24 mouse cellular contexts compared by ENCODE assay signal in genomic region chrX:58166184-58166904, GRCm38 (mm10).
DNase-seq lines count a peak whose midpoint lies in the region; ATAC-seq and TF ChIP-seq lines count a peak whose summit lies in the region.
"Had no signal": no experiment of that assay in that cellular context is flagged by ENCODE, and none has a peak within 500 bp of the region (broad histone marks: within the 10 kb centered on the region; RNA-seq: fewer than 3 reads in every experiment).

No protein-coding gene starts in this region.

- H3K9ac ChIP-seq in lung, embryonic 14.5 days: no peak overlapping the region
- H3K9ac ChIP-seq: embryonic facial prominence, embryonic 13.5 days; forebrain, embryonic 15.5 days; heart, embryonic 13.5 days; hindbrain, embryonic 13.5 days; midbrain, embryonic 13.5 days had no signal

- H3K4me1 ChIP-seq in lung, embryonic 14.5 days (ENCODE audit: insufficient read depth): no peaks in the 10 kb centered on the region
- no peaks in the 10 kb centered on the region for H3K4me1 ChIP-seq in hindbrain, embryonic 10.5 days (replicated peaks)
- H3K4me1 ChIP-seq: forebrain, embryonic 15.5 days; heart, embryonic 13.5 days; hindbrain, embryonic 13.5 days; megakaryocyte, embryonic 14.5 days; midbrain, embryonic 13.5 days had no signal

- H3K9me3 ChIP-seq in lung, embryonic 14.5 days (ENCODE audit: low read depth, low read length): no peaks in the 10 kb centered on the region
- no peaks in the 10 kb centered on the region for H3K9me3 ChIP-seq in hindbrain, embryonic 10.5 days
- H3K9me3 ChIP-seq: embryonic facial prominence, embryonic 13.5 days; forebrain, embryonic 15.5 days; heart, embryonic 13.5 days; hindbrain, embryonic 13.5 days; midbrain, embryonic 13.5 days had no signal

- no peaks in the 10 kb centered on the region for H3K27me3 ChIP-seq in lung, embryonic 14.5 days (ENCODE audit: insufficient read depth, low read length)
- no peaks in the 10 kb centered on the region for H3K27me3 ChIP-seq in hindbrain, embryonic 10.5 days (ENCODE audit: insufficient read depth, poor library complexity, severe bottlenecking)
- H3K27me3 ChIP-seq: embryonic facial prominence, embryonic 13.5 days; forebrain, embryonic 15.5 days; heart, embryonic 13.5 days; hindbrain, embryonic 13.5 days; megakaryocyte, embryonic 14.5 days; midbrain, embryonic 13.5 days had no signal

- no peak overlapping the region for H3K4me2 ChIP-seq in lung, embryonic 14.5 days
- H3K4me2 ChIP-seq: embryonic facial prominence, embryonic 13.5 days; forebrain, embryonic 15.5 days; heart, embryonic 13.5 days; hindbrain, embryonic 13.5 days; liver, embryonic 11.5 days; midbrain, embryonic 13.5 days had no signal

- no peak for ATAC-seq in lung, embryonic 14.5 days (ENCODE audit: insufficient read depth)
- ATAC-seq: forebrain, embryonic 15.5 days; midbrain, embryonic 13.5 days had no signal

- no peaks in the 10 kb centered on the region for H3K36me3 ChIP-seq in lung, embryonic 14.5 days (ENCODE audit: insufficient read depth)
- no peaks in the 10 kb centered on the region for H3K36me3 ChIP-seq in hindbrain, embryonic 10.5 days
- H3K36me3 ChIP-seq: embryonic facial prominence, embryonic 13.5 days; forebrain, embryonic 15.5 days; heart, embryonic 13.5 days; hindbrain, embryonic 13.5 days; midbrain, embryonic 13.5 days had no signal

- H3K27ac ChIP-seq in lung, embryonic 14.5 days (ENCODE audit: low read depth): no peak overlapping the region
- H3K27ac ChIP-seq in hindbrain, embryonic 10.5 days: no peak overlapping the region
- H3K27ac ChIP-seq: embryonic facial prominence, embryonic 13.5 days; forebrain, embryonic 15.5 days; heart, adult 2 months; heart, embryonic 13.5 days; hindbrain, embryonic 13.5 days; midbrain, embryonic 13.5 days; stomach, postnatal 0 days had no signal

- intact Hi-C loops in left cerebral cortex, postnatal 36 days (cut with DNase I): no loop called here

- WGBS in lung, embryonic 14.5 days: 63% methylated on average over 12 of the region's 12 CpGs
- WGBS in hindbrain, embryonic 10.5 days: 90% methylated on average over 12 of the region's 12 CpGs

- no peak overlapping the region for H3K4me3 ChIP-seq in lung, embryonic 14.5 days (ENCODE audit: low read depth, low read length)
- no peak overlapping the region for H3K4me3 ChIP-seq in hindbrain, embryonic 10.5 days
- H3K4me3 ChIP-seq: embryonic facial prominence, embryonic 13.5 days; forebrain, embryonic 15.5 days; heart, adult 2 months; heart, embryonic 13.5 days; hindbrain, embryonic 13.5 days; megakaryocyte, embryonic 14.5 days; midbrain, embryonic 13.5 days had no signal

- no peak for TF ChIP-seq CTCF in lung, embryonic 14.5 days (IDR thresholded peaks at IDR 0.05; ENCODE audit: low read depth)

- peak; percentile 12 to 29 for DNase-seq in frontal cortex, postnatal 36 days (ENCODE audit: low spot score in 2 of 2)
- DNase-seq in frontal cortex, postnatal 14 days (ENCODE audit: low spot score in 2 of 2): no peak
- peak; percentile 1 for DNase-seq in lung, embryonic 14.5 days
- no peak for DNase-seq in lung, postnatal 4 days
- peak; percentile 4 to 20 for DNase-seq in left cerebral cortex, postnatal 36 days (ENCODE audit: low spot score in 2 of 2)
- peak; percentile 31 for DNase-seq in right cerebral cortex, postnatal 25 days
- DNase-seq in hindbrain, embryonic 10.5 days (ENCODE audit: low spot score): no peak
- DNase-seq: adrenal gland, adult 2 months; cerebellum, adult 18-20 months; cerebellum, postnatal 14 days; gastrocnemius, postnatal 36 days; heart, adult 2 months; heart, postnatal 14 days; kidney, adult 11 months; kidney, postnatal 10 days; lung, adult 18-20 months had no signal

Comparison
In these comparisons a context has a peak if more than half of its experiments do, and no peak if none do; other contexts are left out.
1. DNase-seq: peak in frontal cortex, postnatal 36 days (2 of 2), lung, embryonic 14.5 days (single experiment), left cerebral cortex, postnatal 36 days (2 of 2) and right cerebral cortex, postnatal 25 days (single experiment); none in frontal cortex, postnatal 14 days (0 of 2), lung, postnatal 4 days (0 of 2) and hindbrain, embryonic 10.5 days (single experiment).